Mouse (Mus musculus): ENCODE measurements around the gene Smad1. TPM values are rescaled to one million over a fixed set of nuclear protein-coding genes. Genes with fewer than 3 reads are reported as not detected.

Gene Smad1
- polyA plus RNA-seq, 2 experiments = 41.6 to 73.7 TPM

- Histone ChIP-seq H3K9me3 (ENCODE audit: control insufficient read depth, low read length) (no peaks in the 10 kb centered on the region), H3K4me3 (replicated peaks; ENCODE audit: low read length) (no peak overlapping the region), H3K9ac (ENCODE audit: low read depth, low read length, severe bottlenecking) (no peak overlapping the region), H3K4me1 (ENCODE audit: control insufficient read depth, insufficient read depth, low read length) (peaks cover 15% of the 10 kb centered on the region), H3K27ac (replicated peaks; ENCODE audit: low read depth, low read length) (no peak overlapping the region), H3K27me3 (ENCODE audit: control insufficient read depth, insufficient read depth, low read length) (no peaks in the 10 kb centered on the region), H3K36me3 (ENCODE audit: control insufficient read depth, insufficient read depth, low read length) (peaks cover 61% of the 10 kb centered on the region), H3K4me2 (replicated peaks; ENCODE audit: low read depth, low read length, severe bottlenecking) (no peak overlapping the region)
- DNase-seq (ENCODE audit: low spot score) (peak; percentile 36), ATAC-seq (ENCODE audit: low FRiP score, low read depth) (no peak)
- TF ChIP-seq POLR2A (IDR thresholded peaks at IDR 0.05; ENCODE audit: borderline replicate concordance, extremely low read depth, insufficient read depth, insufficient read length) = no peak
- 80% methylated on average over 6 of the region's 6 CpGs for WGBS
Measured at GRCm38 (mm10) chr8:79350094-79350593, 49.2 kb downstream of the Smad1 start.

GRCm38 (mm10) chr8:79346414-79346813, 52.9 kb downstream of the Smad1 start:
- H3K9me3 ChIP-seq (ENCODE audit: control insufficient read depth, low read length) = no peaks in the 10 kb centered on the region
- DNase-seq (ENCODE audit: low spot score) (no peak), ATAC-seq (ENCODE audit: low FRiP score, low read depth) (no peak)
- 84% methylated on average over 10 of the region's 10 CpGs for WGBS
- no peak overlapping the region for H3K4me2 ChIP-seq (replicated peaks; ENCODE audit: low read depth, low read length, severe bottlenecking)
- H3K4me3 ChIP-seq (replicated peaks; ENCODE audit: low read length) = no peak overlapping the region
- peaks cover 6% of the 10 kb centered on the region; the same call in 1 of the 2 replicates for H3K4me1 ChIP-seq (ENCODE audit: control insufficient read depth, insufficient read depth, low read length)
- H3K9ac ChIP-seq (ENCODE audit: low read depth, low read length, severe bottlenecking) = no peak overlapping the region
- H3K27ac ChIP-seq (replicated peaks; ENCODE audit: low read depth, low read length) = no peak overlapping the region
- H3K27me3 ChIP-seq (ENCODE audit: control insufficient read depth, insufficient read depth, low read length) = no peaks in the 10 kb centered on the region
- H3K36me3 ChIP-seq (ENCODE audit: control insufficient read depth, insufficient read depth, low read length) = peaks cover 52% of the 10 kb centered on the region
- no peak for TF ChIP-seq POLR2A (IDR thresholded peaks at IDR 0.05; ENCODE audit: borderline replicate concordance, extremely low read depth, insufficient read depth, insufficient read length)

- Histone ChIP-seq H3K36me3 (ENCODE audit: control insufficient read depth, insufficient read depth, low read length) (peaks cover 56% of the 10 kb centered on the region), H3K27me3 (ENCODE audit: control insufficient read depth, insufficient read depth, low read length) (no peaks in the 10 kb centered on the region), H3K9me3 (ENCODE audit: control insufficient read depth, low read length) (no peaks in the 10 kb centered on the region), H3K4me3 (replicated peaks; ENCODE audit: low read length) (no peak overlapping the region), H3K4me1 (ENCODE audit: control insufficient read depth, insufficient read depth, low read length) (peaks cover 6% of the 10 kb centered on the region; the same call in 1 of the 2 replicates), H3K9ac (ENCODE audit: low read depth, low read length, severe bottlenecking) (no peak overlapping the region), H3K27ac (replicated peaks; ENCODE audit: low read depth, low read length) (no peak overlapping the region), H3K4me2 (replicated peaks; ENCODE audit: low read depth, low read length, severe bottlenecking) (no peak overlapping the region)
- DNase-seq (ENCODE audit: low spot score) (no peak), ATAC-seq (ENCODE audit: low FRiP score, low read depth) (no peak)
- no peak for TF ChIP-seq POLR2A (IDR thresholded peaks at IDR 0.05; ENCODE audit: borderline replicate concordance, extremely low read depth, insufficient read depth, insufficient read length)
- WGBS = 67% methylated on average over 6 of the region's 6 CpGs
Measured at GRCm38 (mm10) chr8:79345856-79346255, 53.5 kb downstream of the Smad1 start.

GRCm38 (mm10) chr8:79341236-79341635, 58.1 kb downstream of the Smad1 start:
- no peaks in the 10 kb centered on the region for H3K9me3 ChIP-seq (ENCODE audit: control insufficient read depth, low read length)
- H3K4me3 ChIP-seq (replicated peaks; ENCODE audit: low read length) = no peak overlapping the region
- WGBS = 87% methylated on average over 8 of the region's 8 CpGs
- no peaks in the 10 kb centered on the region for H3K27me3 ChIP-seq (ENCODE audit: control insufficient read depth, insufficient read depth, low read length)
- H3K4me2 ChIP-seq (replicated peaks; ENCODE audit: low read depth, low read length, severe bottlenecking) = no peak overlapping the region
- H3K36me3 ChIP-seq (ENCODE audit: control insufficient read depth, insufficient read depth, low read length) = peaks cover 67% of the 10 kb centered on the region
- TF ChIP-seq POLR2A (IDR thresholded peaks at IDR 0.05; ENCODE audit: borderline replicate concordance, extremely low read depth, insufficient read depth, insufficient read length) = no peak
- ATAC-seq (ENCODE audit: low FRiP score, low read depth) (no peak), DNase-seq (ENCODE audit: low spot score) (no peak)
- peaks cover 6% of the 10 kb centered on the region; the same call in 1 of the 2 replicates for H3K4me1 ChIP-seq (ENCODE audit: control insufficient read depth, insufficient read depth, low read length)
- no peak overlapping the region for H3K9ac ChIP-seq (ENCODE audit: low read depth, low read length, severe bottlenecking)
- H3K27ac ChIP-seq (replicated peaks; ENCODE audit: low read depth, low read length) = no peak overlapping the region

GRCm38 (mm10) chr8:79339555-79339954, 59.8 kb downstream of the Smad1 start:
- Histone ChIP-seq H3K4me3 (replicated peaks; ENCODE audit: low read length) (no peak overlapping the region), H3K9me3 (ENCODE audit: control insufficient read depth, low read length) (no peaks in the 10 kb centered on the region), H3K36me3 (ENCODE audit: control insufficient read depth, insufficient read depth, low read length) (peaks cover 62% of the 10 kb centered on the region), H3K4me2 (replicated peaks; ENCODE audit: low read depth, low read length, severe bottlenecking) (no peak overlapping the region), H3K27me3 (ENCODE audit: control insufficient read depth, insufficient read depth, low read length) (no peaks in the 10 kb centered on the region), H3K27ac (replicated peaks; ENCODE audit: low read depth, low read length) (no peak overlapping the region), H3K4me1 (ENCODE audit: control insufficient read depth, insufficient read depth, low read length) (peaks cover 6% of the 10 kb centered on the region; the same call in 1 of the 2 replicates), H3K9ac (ENCODE audit: low read depth, low read length, severe bottlenecking) (no peak overlapping the region)
- TF ChIP-seq POLR2A (IDR thresholded peaks at IDR 0.05; ENCODE audit: borderline replicate concordance, extremely low read depth, insufficient read depth, insufficient read length) = no peak
- no peak for ATAC-seq (ENCODE audit: low FRiP score, low read depth)
- no peak for DNase-seq (ENCODE audit: low spot score)
- 79% methylated on average over 9 of the region's 9 CpGs for WGBS
